Mouse (Mus musculus) CH12F3 (cell line): ENCODE results near the gene Gm11116.
"Not testable (repeated sequence)": the region's sequence is repeated elsewhere in the genome, so short reads cannot be mapped to it uniquely, and the experiment has no call there.

Source experiments
- in situ Hi-C: fragments of 300-500 bp; cut with MboI; formaldehyde crosslinking; loops from 2 replicates; pipeline ENCODE4 v1.14.3; 2020; ENCODE audit warnings: low sequenced_read_pairs

Gm11116 gene

DNA sequence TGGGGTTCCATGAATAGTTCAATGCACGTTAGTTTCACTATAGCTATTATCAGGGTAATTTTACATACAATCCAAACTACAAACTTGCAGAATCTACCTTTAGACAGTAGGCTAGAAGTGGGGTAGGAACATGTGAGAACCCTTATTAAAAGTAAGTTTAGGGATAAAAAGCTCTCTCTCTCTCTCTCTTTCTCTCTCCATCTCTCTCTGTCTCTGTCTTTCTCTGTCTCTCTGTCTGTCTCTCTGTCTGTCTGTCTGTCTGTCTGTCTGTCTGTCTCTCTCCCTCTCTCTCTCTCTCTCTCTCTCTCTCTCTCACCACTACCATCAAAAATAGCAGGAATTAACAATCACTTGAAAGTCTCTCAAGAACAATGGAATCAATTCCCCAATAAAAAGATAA is at the start of gene Gm11116:
Gene Gm11116 (minus strand): TSS at position 101 of the 400 bp plus-strand sequence.
- in situ Hi-C loops = no loop called here

DNA sequence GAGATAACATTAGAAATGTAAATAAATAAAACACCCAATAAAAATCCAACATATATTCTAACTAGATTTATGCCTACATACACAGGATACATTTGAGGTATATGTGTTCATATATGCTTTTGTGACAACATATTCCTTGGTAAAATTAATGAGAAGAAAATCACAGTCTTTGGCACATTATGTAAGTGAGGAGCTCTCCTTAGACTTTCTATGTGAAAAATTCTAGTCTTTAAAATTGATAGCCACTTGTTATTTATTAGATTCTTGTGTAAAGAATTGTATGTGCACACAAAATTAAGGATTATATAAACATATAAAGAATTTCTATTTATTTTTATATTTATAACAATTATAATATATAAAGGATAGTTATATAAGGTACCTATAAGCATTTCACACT is 42.7 kb upstream of the Gm11116 start, which contains the start of gene Gm11115:
Gene Gm11115 (minus strand): TSS at position 101 of the 400 bp plus-strand sequence.
- in situ Hi-C loops = no loop called here

DNA sequence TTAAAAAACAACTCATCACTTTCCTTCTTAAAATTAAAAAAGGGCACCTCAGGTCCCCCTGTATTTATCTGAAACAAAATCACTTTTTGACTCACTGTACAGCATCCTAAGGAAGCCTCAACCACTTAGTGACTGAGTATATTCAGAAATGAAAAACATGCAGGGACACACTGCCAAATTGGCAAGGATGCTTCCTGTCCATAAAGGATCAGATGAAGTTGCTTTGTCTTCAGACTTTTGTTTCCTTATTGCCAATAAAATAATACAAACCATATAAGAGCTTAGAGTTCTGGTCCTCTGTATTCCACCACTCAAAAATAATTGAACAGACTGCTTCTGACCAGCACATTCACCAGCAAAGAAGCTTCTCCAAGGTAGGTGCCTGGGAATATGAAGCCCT is 25.1 kb downstream of the Gm11116 start, which contains the start of gene Smr2:
Gene Smr2 (plus strand): TSS at position 301 of the 400 bp plus-strand sequence.
- in situ Hi-C loops = not testable (repeated sequence)
